Mouse (Mus musculus) adrenal gland, adult 18-20 months (tissue): ENCODE data around the gene Camta1. TPM values are rescaled to one million over a fixed set of nuclear protein-coding genes. Genes with fewer than 3 reads are reported as not detected.

ENCODE experiments used
- DNase-seq, 2 experiments: peaks; one replicate each; pipeline ENCODE4 v3.0.0; 2021 to 2022; ENCODE audit warnings: low spot score in 2 of 2
- long read RNA-seq, 2 experiments: library from polyadenylated mRNA; stranded (forward); transcript quantifications; one replicate each; pipeline ENCODE4 v2.0.0; 2021
- total RNA-seq, 2 experiments: library from RNA; stranded (reverse); gene quantifications; 1 replicate in 1 of 2; 2 replicates in 1 of 2; pipeline ENCODE4 v1.2.3; 2021

The Camta1 gene
- 10 to 100 TPM; 37.2 to 38.2 TPM for total RNA-seq
- long read RNA-seq, experiment 1, transcript Camta1-212 (4 exons, 2,198 nt): major isoform, 6 of 9 reads
- long read RNA-seq, experiment 1, partial matches to known transcripts: 1 of 9 reads
- long read RNA-seq, experiment 1, other reads (novel, unspliced or antisense): 2 of 9 reads
- long read RNA-seq, experiment 2, full-length matches to known transcripts: 16 of 21 reads
- long read RNA-seq, experiment 2, partial matches to known transcripts: 2 of 21 reads
- long read RNA-seq, experiment 2, other reads (novel, unspliced or antisense): 3 of 21 reads

GRCm38 (mm10) chr4:151861806-151862739, at the start of gene Camta1:
Camta1 (minus strand) TSS chr4:151861876.
- DNase-seq: peak; percentile 99 to 100

- DNase-seq: no peak
Observed at GRCm38 (mm10) chr4:151908809-151909208, 47.1 kb upstream of the Camta1 start.

DNA sequence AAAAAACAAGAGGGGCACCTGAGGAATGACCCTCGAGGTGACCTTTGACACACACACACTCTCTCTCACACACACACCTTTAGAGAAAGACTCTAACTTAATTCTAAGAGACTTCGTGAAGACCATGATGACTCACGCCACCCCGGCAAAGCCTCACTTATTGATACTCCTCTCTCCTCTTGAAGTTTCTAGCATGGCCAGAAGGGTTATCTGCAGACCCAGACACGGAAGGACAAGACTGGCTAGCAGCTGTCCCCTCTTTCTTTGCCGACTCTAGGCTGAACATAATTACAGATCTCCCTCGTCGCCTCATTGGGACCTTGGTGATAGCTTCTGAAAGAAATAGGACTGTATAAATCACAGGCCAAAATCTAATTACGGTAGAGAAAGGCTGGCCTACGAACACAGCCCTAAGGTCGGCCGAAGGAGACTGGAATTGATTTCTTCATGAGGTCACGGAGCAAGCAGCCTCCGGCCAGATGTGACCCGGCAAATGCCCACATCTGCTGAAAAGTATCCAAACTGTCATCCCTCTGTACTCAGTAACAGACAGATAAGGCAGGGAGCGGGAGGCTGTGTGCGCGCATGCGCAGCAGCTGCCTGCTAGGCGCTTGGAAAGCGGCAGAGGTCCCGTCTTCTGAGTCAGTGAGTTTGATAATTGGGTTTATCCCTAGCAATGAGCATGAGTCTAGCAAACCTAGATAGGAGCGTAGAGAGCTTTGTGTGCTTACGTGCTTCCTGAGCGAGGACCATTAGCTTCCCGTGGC, 46.1 kb upstream of the Camta1 start:
- no peak for DNase-seq

DNA sequence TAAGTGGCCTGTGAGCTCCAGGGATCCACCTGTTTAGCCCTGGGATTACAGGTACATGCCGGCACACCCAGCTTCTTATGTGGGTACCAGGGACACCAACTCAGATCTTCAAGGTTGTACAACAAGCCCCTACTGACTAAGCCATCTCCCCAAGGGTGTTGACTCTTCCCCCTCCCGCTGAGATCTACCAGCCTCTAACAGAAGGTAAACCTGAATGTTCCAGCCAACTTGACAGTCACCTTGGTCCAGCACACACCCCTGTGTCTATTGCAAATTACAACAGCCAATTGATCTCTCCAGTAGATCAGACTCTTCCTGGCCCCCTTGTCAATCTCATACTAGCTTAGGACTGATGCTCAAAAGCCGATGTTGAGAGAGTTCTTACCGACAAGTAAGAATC, 43.9 kb upstream of the Camta1 start:
- DNase-seq: no peak

GRCm38 (mm10) chr4:151904098-151904497, 42.4 kb upstream of the Camta1 start:
- peak in 1 of 2 experiments; percentile 38 for DNase-seq

GRCm38 (mm10) chr4:151902689-151903241, 41.1 kb upstream of the Camta1 start:
- DNase-seq: peak; percentile 34 to 57

- DNase-seq: peak; percentile 6 to 31
Observed at GRCm38 (mm10) chr4:151902046-151902688, 40.5 kb upstream of the Camta1 start.

DNA sequence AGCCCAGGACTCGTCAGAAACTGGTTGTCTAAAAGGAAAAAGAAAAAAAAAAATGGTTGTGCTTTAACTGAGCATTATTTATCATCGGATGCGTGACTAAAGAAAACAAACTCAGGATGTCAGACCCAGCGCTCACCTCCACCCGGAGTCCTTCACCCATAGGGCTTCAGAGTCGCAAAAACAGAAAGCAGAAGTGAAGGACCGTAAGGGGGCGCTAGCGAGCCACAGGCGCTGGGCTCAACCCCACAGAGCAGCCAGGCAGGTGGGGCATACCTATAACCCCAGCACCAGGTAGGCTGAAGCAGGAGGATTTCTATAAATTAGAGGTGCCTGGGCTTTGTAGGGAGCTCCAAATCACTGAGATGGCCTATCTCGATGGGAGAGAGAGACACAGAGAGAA, 39.7 kb upstream of the Camta1 start:
- peak; percentile 26 to 53 for DNase-seq

- no peak for DNase-seq
Observed at GRCm38 (mm10) chr4:151900735-151901134, 39.1 kb upstream of the Camta1 start.

DNA sequence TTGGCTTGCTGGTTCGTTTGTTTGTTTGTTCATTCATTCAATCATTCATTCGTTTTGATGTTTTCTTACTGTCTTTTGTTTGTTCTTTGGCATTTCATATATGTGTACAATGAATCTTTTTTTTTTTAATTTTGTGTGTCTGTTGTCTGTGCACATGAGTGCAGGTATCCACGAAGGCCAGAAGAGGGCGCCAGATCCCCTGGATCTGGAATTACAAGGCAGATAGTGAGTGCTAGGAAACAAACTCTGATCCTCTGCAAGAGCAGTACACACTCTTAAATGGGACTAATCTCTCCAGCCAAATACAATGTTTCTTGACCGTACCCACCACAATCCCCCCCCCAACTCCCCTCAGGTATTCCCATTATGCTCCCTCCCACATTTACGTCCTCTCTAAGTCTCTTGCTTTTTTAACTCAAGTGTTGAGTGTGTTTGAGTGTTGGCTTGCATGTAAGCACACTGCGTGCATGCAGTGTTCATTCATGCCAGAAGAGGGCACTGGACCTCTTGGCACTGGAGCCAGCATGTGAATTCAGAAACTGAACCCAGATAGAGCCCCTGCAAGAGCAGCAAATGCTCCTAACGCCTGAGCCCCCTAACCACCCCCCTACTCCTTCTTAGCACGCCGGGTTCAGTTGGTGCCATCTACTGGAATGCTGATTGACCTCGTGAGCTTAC, 38.2 kb upstream of the Camta1 start:
- DNase-seq: no peak

- DNase-seq: no peak
Observed at GRCm38 (mm10) chr4:151898600-151899245, 37.0 kb upstream of the Camta1 start.

GRCm38 (mm10) chr4:151897069-151897617, 35.5 kb upstream of the Camta1 start:
- no peak for DNase-seq

DNA sequence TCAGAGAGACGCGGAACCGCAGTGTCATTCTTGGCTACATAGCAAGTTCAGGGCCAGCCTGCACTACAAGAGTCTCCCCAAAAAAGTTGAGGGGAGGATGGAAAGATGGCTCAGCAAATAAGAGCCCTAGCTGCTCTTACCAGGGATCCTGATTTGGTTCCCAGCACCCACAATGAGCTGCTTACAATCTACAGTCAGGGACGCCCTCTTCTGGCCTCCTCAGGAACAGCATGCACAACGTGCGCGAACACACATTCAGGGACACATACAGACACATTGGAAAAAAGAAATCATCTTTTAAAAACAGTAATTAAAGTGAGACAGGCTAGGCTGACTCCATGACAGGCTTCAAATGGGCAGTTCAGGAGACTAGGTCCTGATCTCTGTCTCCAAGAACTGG, 33.9 kb upstream of the Camta1 start:
- no peak for DNase-seq

GRCm38 (mm10) chr4:151894926-151895325, 33.2 kb upstream of the Camta1 start:
- DNase-seq: no peak

DNA sequence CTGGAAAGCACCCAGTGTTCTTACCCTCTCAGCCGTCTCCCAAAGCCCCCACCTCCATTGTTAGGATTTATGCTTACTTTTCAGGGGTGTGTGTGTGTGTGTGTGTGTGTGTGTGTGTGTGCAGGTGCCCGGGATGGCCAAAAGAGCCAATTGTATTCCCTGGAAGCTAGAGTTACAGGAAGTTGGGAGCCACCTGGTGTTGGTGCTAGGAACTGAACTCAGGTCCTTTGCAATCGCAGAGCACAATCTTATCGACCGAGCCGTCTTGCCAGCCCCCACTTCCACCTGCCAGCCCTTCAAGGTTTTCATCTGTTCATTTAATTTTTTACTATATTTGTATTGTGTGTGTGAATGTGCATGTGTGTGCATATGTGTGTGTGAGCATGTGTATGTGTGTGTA, 31.6 kb upstream of the Camta1 start:
- DNase-seq: no peak

DNA sequence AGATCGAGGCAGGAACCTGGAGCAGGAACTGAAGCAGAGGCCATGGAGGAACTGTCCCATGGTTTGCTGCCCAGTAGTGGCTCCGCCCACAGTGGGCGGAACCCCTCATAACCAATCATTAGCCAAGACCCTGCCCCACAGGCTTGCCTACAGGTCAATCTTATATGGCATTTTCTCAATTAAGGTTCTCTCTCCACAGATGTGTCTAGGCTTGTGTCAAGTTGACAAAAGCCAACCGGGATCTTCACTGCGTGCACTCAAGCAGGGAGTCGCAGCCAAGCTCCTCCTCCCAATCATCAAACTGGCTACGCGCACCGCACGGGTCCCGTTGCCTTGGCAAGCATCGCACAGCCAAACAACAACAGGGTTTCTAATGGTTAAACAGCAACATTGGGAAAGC, 19.9 kb upstream of the Camta1 start:
- DNase-seq: no peak

DNA sequence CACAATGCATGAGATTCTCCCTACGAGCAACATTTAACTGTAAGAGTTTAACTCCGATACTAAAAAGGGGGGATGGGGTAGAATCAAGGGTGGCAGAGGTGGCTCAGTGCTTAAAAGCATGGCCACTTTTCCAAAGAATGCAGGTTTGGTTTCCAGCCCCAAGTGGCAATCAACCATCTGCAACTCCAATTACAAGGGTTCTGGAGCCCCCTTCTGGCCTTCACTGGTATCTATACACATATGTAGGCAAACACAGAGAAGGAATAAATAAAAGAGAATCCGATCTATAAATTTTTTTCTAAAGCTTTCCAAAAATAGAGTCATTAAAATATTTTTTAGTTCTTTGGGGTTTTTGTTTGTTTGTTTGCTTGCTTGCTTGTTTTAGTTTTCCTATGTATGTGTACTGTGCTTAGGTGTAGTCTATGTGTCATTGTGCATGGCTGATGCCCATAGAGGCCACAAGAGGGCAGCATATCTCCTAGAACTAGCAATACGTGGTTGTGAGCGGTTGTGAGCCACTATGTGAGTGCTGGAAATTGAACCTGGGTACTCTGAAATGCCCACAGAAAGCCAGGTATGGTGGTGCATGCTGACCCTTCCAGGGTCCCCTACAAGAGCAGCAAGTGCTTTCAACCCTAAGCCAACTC, 18.5 kb upstream of the Camta1 start:
- DNase-seq: no peak

- no peak for DNase-seq
Observed at GRCm38 (mm10) chr4:151876400-151876799, 14.7 kb upstream of the Camta1 start.

DNA sequence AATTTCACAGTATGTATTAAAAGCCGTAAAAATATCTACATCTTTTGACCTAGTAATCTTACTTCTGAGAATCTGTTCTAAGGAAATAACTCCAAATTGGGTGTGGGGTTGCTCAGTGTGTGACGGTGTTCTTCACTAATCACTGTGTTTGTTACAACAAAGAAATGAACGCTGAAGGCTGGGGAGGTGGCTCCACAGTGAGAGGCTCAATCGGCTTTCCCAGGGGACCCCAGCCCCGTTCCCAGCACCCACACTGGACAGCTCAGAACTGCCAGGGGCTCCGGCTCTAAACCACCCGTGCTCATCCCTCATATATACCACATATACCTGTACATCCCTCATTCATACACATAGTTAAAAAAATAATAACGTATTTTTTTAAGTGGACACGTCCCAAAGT, 1.8 kb upstream of the Camta1 start:
- no peak for DNase-seq
